Mouse (Mus musculus): Measurements from ENCODE around the gene Gm17660. TPM values are rescaled to one million over a fixed set of nuclear protein-coding genes. Genes with fewer than 3 reads are reported as not detected.

Gm17660 gene
- polyA plus RNA-seq, 1 experiment, result not detected

Other genes with a start within 250 kb of the Gm17660 start
- 2.4 and 2.5 TPM in 2 replicates for gene Klhl8, start 166.3 kb downstream of the Gm17660 start, polyA plus RNA-seq (2012; rRNA removed)
- 12.8 and 20.0 TPM in 2 replicates for gene Hsd17b13, start 100.2 kb downstream of the Gm17660 start, polyA plus RNA-seq (2012; rRNA removed)
- 86.9 and 124 TPM in 2 replicates for gene Hsd17b11, start 55.7 kb downstream of the Gm17660 start, polyA plus RNA-seq (2012; rRNA removed)
- 32.3 and 35.9 TPM in 2 replicates for gene Nudt9, start 31.3 kb downstream of the Gm17660 start, polyA plus RNA-seq (2012; rRNA removed)
- gene Sparcl1, start 36.1 kb upstream of the Gm17660 start, polyA plus RNA-seq (2012; rRNA removed), result 70.5 and 91.6 TPM in 2 replicates
- not detected in 2 replicates for gene Dspp, start 93.1 kb upstream of the Gm17660 start, polyA plus RNA-seq (2012; rRNA removed)
- 0.05 and 0.53 TPM in 2 replicates for gene Dmp1, start 125.0 kb upstream of the Gm17660 start, polyA plus RNA-seq (2012; rRNA removed)
- gene Ibsp, start 221.6 kb upstream of the Gm17660 start, polyA plus RNA-seq (2012; rRNA removed), result 0.07 TPM in 1 of 2 replicates, not detected in the other
- not detected in 2 replicates for gene Mepe, start 247.7 kb upstream of the Gm17660 start, polyA plus RNA-seq (2012; rRNA removed)